Mouse (Mus musculus): ENCODE data around the gene Hemgn. TPM values are rescaled to one million over a fixed set of nuclear protein-coding genes. Genes with fewer than 3 reads are reported as not detected.

The Hemgn gene
- polyA plus RNA-seq (2015; fragmentation: Nextera tagmentation; extraction: Ambion mirVana): 1.2 and 2.5 TPM in 2 replicates

DNA sequence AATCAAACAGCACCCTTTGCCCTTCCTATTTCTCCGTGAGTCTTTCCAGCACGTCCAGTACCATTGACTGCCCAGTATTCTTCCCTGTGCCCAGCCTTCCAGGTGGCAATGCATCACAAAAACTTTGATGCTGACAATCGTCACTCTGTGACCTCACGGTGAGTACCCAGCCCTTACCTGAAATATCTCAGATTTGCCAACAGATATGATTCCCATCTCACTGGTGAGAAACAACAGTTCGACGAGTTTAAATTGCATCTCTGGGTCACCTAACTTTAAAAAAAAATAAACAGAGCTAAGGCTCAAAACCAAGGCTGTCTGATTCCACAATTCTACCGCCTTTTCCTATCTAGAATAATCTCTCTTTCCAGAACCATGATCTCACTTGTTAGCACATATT lies at the start of gene Hemgn:
TSS of gene Hemgn (minus strand) at position 101 of the 400 bp plus-strand sequence.
- H3K27me3 ChIP-seq: no peaks in the 10 kb centered on the region
- no peak within 1 kb of the TSS for H3K4me2 ChIP-seq
- H3K4me1 ChIP-seq: no peaks in the 10 kb centered on the region
- H3K36me3 ChIP-seq: no peaks in the 10 kb centered on the region
- H3K9ac ChIP-seq: no peak within 1 kb of the TSS
- no peak within 1 kb of the TSS for H3K27ac ChIP-seq
- no peaks in the 10 kb centered on the region for H3K9me3 ChIP-seq
- 65% methylated on average over 7 of the region's 7 CpGs for WGBS
- no peak for ATAC-seq (ENCODE audit: borderline replicate concordance, extremely low read depth, low FRiP score, low TSS enrichment)
- H3K4me3 ChIP-seq: no peak within 1 kb of the TSS

- Histone ChIP-seq H3K27ac (no peak overlapping the region), H3K4me3 (no peak overlapping the region), H3K4me2 (no peak overlapping the region), H3K9ac (no peak overlapping the region), H3K27me3 (no peaks in the 10 kb centered on the region), H3K36me3 (peaks cover 34% of the 10 kb centered on the region), H3K9me3 (no peaks in the 10 kb centered on the region), H3K4me1 (peaks cover 31% of the 10 kb centered on the region)
- no peak for ATAC-seq (ENCODE audit: borderline replicate concordance, extremely low read depth, low FRiP score, low TSS enrichment)
- 92% methylated on average over 2 of the region's 2 CpGs for WGBS
Observed at GRCm38 (mm10) chr4:46458411-46458810, 45.1 kb upstream of the Hemgn start.

GRCm38 (mm10) chr4:46457186-46457585 lies 43.9 kb upstream of the Hemgn start:
- Histone ChIP-seq H3K4me3 (no peak overlapping the region), H3K36me3 (peaks cover 22% of the 10 kb centered on the region), H3K9me3 (no peaks in the 10 kb centered on the region), H3K4me1 (peaks cover 39% of the 10 kb centered on the region), H3K27me3 (no peaks in the 10 kb centered on the region), H3K9ac (no peak overlapping the region), H3K27ac (no peak overlapping the region), H3K4me2 (no peak overlapping the region)
- no peak for ATAC-seq (ENCODE audit: borderline replicate concordance, extremely low read depth, low FRiP score, low TSS enrichment)
- 94% methylated on average over 3 of the region's 3 CpGs for WGBS

DNA sequence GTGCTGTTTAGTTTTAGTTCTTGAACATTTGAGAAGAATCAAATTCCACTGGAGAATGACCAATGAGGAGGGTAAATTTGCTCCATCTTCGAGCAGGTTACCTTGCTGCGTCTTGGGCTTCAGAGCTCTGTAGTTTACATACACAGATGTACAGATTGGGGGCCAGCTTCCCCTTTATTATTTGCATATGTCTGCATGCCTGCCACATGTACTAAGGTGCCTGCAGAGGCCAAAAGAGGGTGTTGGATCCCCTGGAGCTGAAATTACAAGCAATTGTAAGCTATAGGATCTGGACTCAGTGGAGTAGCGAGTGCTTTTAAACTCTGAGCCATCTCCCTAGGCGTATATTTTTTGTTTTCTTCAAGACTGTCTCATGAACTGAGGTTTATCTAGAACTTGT lies 43.5 kb upstream of the Hemgn start:
- 75% methylated on average over 4 of the region's 4 CpGs for WGBS
- no peaks in the 10 kb centered on the region for H3K27me3 ChIP-seq
- no peak for ATAC-seq (ENCODE audit: borderline replicate concordance, extremely low read depth, low FRiP score, low TSS enrichment)

GRCm38 (mm10) chr4:46454097-46454864 lies 41.0 kb upstream of the Hemgn start:
- Histone ChIP-seq H3K9ac (peak overlapping the region; percentile 3; the same call in 1 of the 2 replicates), H3K4me1 (peaks cover 43% of the 10 kb centered on the region), H3K4me3 (no peak overlapping the region), H3K4me2 (peak overlapping the region; percentile 84), H3K27me3 (no peaks in the 10 kb centered on the region), H3K9me3 (no peaks in the 10 kb centered on the region), H3K36me3 (no peaks in the 10 kb centered on the region), H3K27ac (no peak overlapping the region)
- 63% methylated on average over 5 of the region's 5 CpGs for WGBS
- no peak for ATAC-seq (ENCODE audit: borderline replicate concordance, extremely low read depth, low FRiP score, low TSS enrichment)

More for the DNA sequence above, 43.5 kb upstream of the Hemgn start:
- Histone ChIP-seq H3K9ac (no peak overlapping the region), H3K4me1 (peaks cover 39% of the 10 kb centered on the region), H3K27ac (no peak overlapping the region), H3K4me3 (no peak overlapping the region), H3K36me3 (peaks cover 18% of the 10 kb centered on the region), H3K9me3 (no peaks in the 10 kb centered on the region), H3K4me2 (no peak overlapping the region)

DNA sequence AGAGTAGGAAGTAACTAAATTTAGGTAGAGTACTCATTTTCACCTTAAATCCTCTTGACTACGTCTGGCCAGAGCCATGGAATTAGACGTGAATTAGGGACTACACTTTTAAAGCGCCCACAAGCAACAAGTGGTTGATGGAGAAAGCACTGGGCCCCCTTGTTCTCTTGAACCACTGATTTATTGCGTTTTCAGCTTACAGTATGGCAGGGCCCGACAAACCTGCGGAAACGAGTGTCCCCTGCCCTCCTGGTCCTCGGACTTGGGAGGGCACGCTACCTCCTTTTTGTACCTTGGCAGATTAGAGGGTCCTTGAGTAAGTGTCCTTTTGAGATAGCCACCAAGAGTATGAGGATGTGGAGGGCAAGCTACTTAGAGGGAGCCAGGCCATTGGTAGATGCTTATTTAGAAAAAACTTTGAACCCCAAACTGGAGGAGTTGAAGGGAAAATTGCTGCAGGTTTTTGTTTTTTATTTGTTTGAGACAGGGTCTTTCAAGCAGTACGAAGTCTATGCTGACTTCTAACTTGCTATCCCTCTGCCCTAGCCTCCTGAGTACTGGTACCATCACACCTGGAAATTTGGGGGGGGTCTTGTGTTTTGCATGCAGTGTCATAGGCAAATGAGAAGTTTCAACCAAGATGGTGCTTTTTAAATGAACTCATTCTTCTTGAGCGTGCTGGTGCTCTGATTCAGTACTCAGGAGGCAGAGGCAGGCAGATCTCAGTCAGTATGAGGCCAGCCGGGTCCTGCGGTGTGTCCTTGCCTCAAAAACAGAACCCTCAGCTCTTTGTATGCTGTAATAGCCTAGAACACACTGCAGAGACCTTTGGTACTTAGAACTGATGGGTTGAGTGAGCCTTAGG lies 39.8 kb upstream of the Hemgn start:
- Histone ChIP-seq H3K4me2 (peak overlapping the region; percentile 84), H3K27me3 (no peaks in the 10 kb centered on the region), H3K9me3 (no peaks in the 10 kb centered on the region), H3K9ac (peak overlapping the region; percentile 99; the same call in 1 of the 2 replicates), H3K36me3 (no peaks in the 10 kb centered on the region), H3K4me1 (peaks cover 43% of the 10 kb centered on the region), H3K27ac (peak overlapping the region; percentile 99), H3K4me3 (peak overlapping the region; percentile 87)
- ATAC-seq (ENCODE audit: borderline replicate concordance, extremely low read depth, low FRiP score, low TSS enrichment): no peak
- WGBS: 27% methylated on average over 13 of the region's 13 CpGs

GRCm38 (mm10) chr4:46452481-46452850 lies 39.2 kb upstream of the Hemgn start:
- peak; percentile 12; the same call in 1 of the 2 replicates for ATAC-seq (ENCODE audit: borderline replicate concordance, extremely low read depth, low FRiP score, low TSS enrichment)
- H3K9ac ChIP-seq: peak overlapping the region; percentile 99
- H3K36me3 ChIP-seq: no peaks in the 10 kb centered on the region
- H3K27me3 ChIP-seq: no peaks in the 10 kb centered on the region
- no peaks in the 10 kb centered on the region for H3K9me3 ChIP-seq
- H3K4me2 ChIP-seq: peak overlapping the region; percentile 84
- under 1% methylated on average over 16 of the region's 19 CpGs for WGBS
- peak overlapping the region; percentile 87 for H3K4me3 ChIP-seq
- peak overlapping the region; percentile 99 for H3K27ac ChIP-seq
- H3K4me1 ChIP-seq: peaks cover 43% of the 10 kb centered on the region

- Histone ChIP-seq H3K9me3 (no peaks in the 10 kb centered on the region), H3K36me3 (no peaks in the 10 kb centered on the region), H3K4me3 (peak overlapping the region; percentile 87), H3K27me3 (no peaks in the 10 kb centered on the region), H3K4me2 (peak overlapping the region; percentile 84), H3K4me1 (peaks cover 43% of the 10 kb centered on the region), H3K27ac (peak overlapping the region; percentile 99), H3K9ac (peak overlapping the region; percentile 99)
- 0% methylated on average over 92 of the region's 111 CpGs for WGBS
- peak; percentile 23 for ATAC-seq (ENCODE audit: borderline replicate concordance, extremely low read depth, low FRiP score, low TSS enrichment)
Observed at GRCm38 (mm10) chr4:46451758-46452480, 38.6 kb upstream of the Hemgn start.

- peaks cover 38% of the 10 kb centered on the region for H3K4me1 ChIP-seq
- WGBS: under 1% methylated on average over 49 of the region's 70 CpGs
- peak; percentile 51 for ATAC-seq (ENCODE audit: borderline replicate concordance, extremely low read depth, low FRiP score, low TSS enrichment)
- H3K27me3 ChIP-seq: no peaks in the 10 kb centered on the region
- peak overlapping the region; percentile 99 for H3K27ac ChIP-seq
- H3K36me3 ChIP-seq: no peaks in the 10 kb centered on the region
- peak overlapping the region; percentile 99 for H3K9ac ChIP-seq
- H3K4me3 ChIP-seq: peak overlapping the region; percentile 87
- H3K9me3 ChIP-seq: no peaks in the 10 kb centered on the region
- peak overlapping the region; percentile 84 for H3K4me2 ChIP-seq
Observed at GRCm38 (mm10) chr4:46451240-46451757, 38.0 kb upstream of the Hemgn start.

- H3K27me3 ChIP-seq: no peaks in the 10 kb centered on the region
- peaks cover 32% of the 10 kb centered on the region for H3K4me1 ChIP-seq
- WGBS: under 1% methylated on average over 66 of the region's 66 CpGs
- H3K9me3 ChIP-seq: no peaks in the 10 kb centered on the region
- H3K27ac ChIP-seq: peak within 1 kb of the TSS; percentile 99
- peak within 1 kb of the TSS; percentile 87 for H3K4me3 ChIP-seq
- H3K36me3 ChIP-seq: no peaks in the 10 kb centered on the region
- peak; percentile 95 for ATAC-seq (ENCODE audit: borderline replicate concordance, extremely low read depth, low FRiP score, low TSS enrichment)
- peak within 1 kb of the TSS; percentile 99 for H3K9ac ChIP-seq
- peak within 1 kb of the TSS; percentile 84 for H3K4me2 ChIP-seq
Observed at GRCm38 (mm10) chr4:46450519-46451131, 37.3 kb upstream of the Hemgn start, which contains the start of gene Anp32b. TSS of gene Anp32b (plus strand) at chr4:46450902.

GRCm38 (mm10) chr4:46450020-46450518 lies 36.8 kb upstream of the Hemgn start:
- peaks cover 26% of the 10 kb centered on the region for H3K4me1 ChIP-seq
- peak overlapping the region; percentile 99 for H3K9ac ChIP-seq
- ATAC-seq (ENCODE audit: borderline replicate concordance, extremely low read depth, low FRiP score, low TSS enrichment): no peak
- no peaks in the 10 kb centered on the region for H3K36me3 ChIP-seq
- peak overlapping the region; percentile 87 for H3K4me3 ChIP-seq
- H3K9me3 ChIP-seq: no peaks in the 10 kb centered on the region
- peak overlapping the region; percentile 99 for H3K27ac ChIP-seq
- 27% methylated on average over 7 of the region's 7 CpGs for WGBS
- H3K4me2 ChIP-seq: peak overlapping the region; percentile 84
- H3K27me3 ChIP-seq: no peaks in the 10 kb centered on the region
